Mouse (Mus musculus) heart, embryonic 16.5 days (tissue): ENCODE data around the gene Plxna4. TPM values are rescaled to one million over a fixed set of nuclear protein-coding genes. Genes with fewer than 3 reads are reported as not detected.

Experiments
- ATAC-seq: fragments of 200-750 bp; cut with Nextera tagmentation; replicated peaks from 2 replicates; pipeline ENCODE4 v1.8.0; 2017; ENCODE audit warnings: moderate number of reproducible peaks; ENCODE audit not compliant: insufficient read depth, low FRiP score; ENCODE audit errors: extremely low read depth
- H3K27ac ChIP-seq: fragments of 300-500 bp; sonication (generic); 2 replicates; pipeline ENCODE4 v1.5.1; 2014; ENCODE audit warnings: mild to moderate bottlenecking, low read length, control low read depth, moderate library complexity
- H3K27me3 ChIP-seq: fragments of 300-500 bp; sonication (generic); 2 replicates; pipeline ENCODE4 v1.6.1; 2014; ENCODE audit warnings: low read length, mixed read lengths; ENCODE audit not compliant: control insufficient read depth, insufficient read depth
- H3K36me3 ChIP-seq: fragments of 300-500 bp; sonication (generic); 2 replicates; pipeline ENCODE4 v1.6.1; 2014; ENCODE audit not compliant: control insufficient read depth, insufficient read depth
- H3K4me1 ChIP-seq: fragments of 300-500 bp; sonication (generic); 2 replicates; pipeline ENCODE4 v1.6.1; 2014; ENCODE audit warnings: low read length, mixed read lengths; ENCODE audit not compliant: control insufficient read depth, insufficient read depth
- H3K4me2 ChIP-seq: fragments of 300-500 bp; sonication (generic); 2 replicates; pipeline ENCODE4 v1.6.1; 2014; ENCODE audit warnings: low read depth, mild to moderate bottlenecking, control low read depth, low read length
- H3K4me3 ChIP-seq: fragments of 300-500 bp; sonication (generic); 2 replicates; pipeline ENCODE4 v1.5.1; 2014; ENCODE audit warnings: mild to moderate bottlenecking, control low read depth, low read length
- H3K9ac ChIP-seq: fragments of 300-500 bp; sonication (generic); 2 replicates; pipeline ENCODE4 v1.6.1; 2014; ENCODE audit warnings: low read length, control low read depth
- H3K9me3 ChIP-seq: fragments of 300-500 bp; sonication (generic); replicated peaks from 2 replicates; pipeline ENCODE4 v1.6.1; 2016; ENCODE audit warnings: low read length; ENCODE audit not compliant: control insufficient read depth
- WGBS: fragments of 180-500 bp; shearing (Covaris S2); extraction: QIAGEN DNeasy Blood & Tissue Kit; methylation state at CpG from one replicate; pipeline ENCODE4 v1.1.7; 2014; 5-methylcytosine and 5-hydroxymethylcytosine counted together
- polyA plus RNA-seq: library from polyadenylated mRNA; unstranded; fragments of >200 nt; fragmentation: Nextera tagmentation; extraction: Ambion mirVana; gene quantifications from 2 replicates; pipeline ENCODE4 v1.2.1, GENCODE M21; 2015

The Plxna4 gene
- polyA plus RNA-seq, 1 experiment from 2014 or later: 3.7 TPM

DNA sequence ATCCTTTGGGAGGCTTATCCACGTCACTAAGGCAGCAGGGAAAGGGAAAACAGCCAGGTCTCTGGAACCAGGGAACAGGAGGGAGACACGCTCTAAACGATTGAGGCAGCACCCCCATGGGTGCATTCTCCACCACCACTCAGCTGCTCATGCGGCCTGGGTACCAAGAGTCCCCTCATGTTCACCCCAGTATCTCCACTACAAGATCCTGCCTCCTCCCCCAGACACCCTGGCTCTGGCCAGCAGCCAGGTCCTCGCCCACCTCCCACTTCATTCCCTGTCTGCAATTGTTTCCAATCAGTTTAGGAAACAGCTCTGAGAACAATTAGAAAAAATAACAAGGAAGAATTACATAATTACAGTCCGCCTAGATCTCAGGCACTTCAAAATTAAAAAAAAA, 150.8 kb downstream of the Plxna4 start:
- no peak overlapping the region for H3K4me2 ChIP-seq
- no peaks in the 10 kb centered on the region for H3K9me3 ChIP-seq
- no peak for ATAC-seq
- no peak overlapping the region for H3K4me3 ChIP-seq
- 31% methylated on average over 6 of the region's 6 CpGs for WGBS
- no peaks in the 10 kb centered on the region for H3K27me3 ChIP-seq
- H3K9ac ChIP-seq: peak overlapping the region; percentile 49
- H3K36me3 ChIP-seq: no peaks in the 10 kb centered on the region
- H3K27ac ChIP-seq: peak overlapping the region; percentile 63
- H3K4me1 ChIP-seq: peaks cover 26% of the 10 kb centered on the region

DNA sequence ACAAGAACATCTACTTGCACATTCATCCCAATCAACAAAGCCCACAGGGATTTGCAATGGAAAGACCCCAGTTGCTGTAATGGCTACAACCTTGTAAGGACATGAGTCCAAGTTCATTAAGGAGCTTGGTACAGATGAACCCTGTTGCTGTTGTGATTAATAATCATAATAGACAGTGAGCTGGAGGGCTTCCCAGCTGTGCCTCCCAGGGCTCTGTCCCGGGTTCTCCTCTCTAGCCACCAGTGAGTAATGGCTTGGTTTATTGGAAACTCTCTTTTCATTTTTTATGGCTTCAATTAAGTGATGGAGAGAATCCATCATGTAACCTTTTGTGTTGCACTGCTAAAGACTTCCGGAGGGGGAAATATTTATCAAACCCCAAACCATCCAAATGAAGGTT, 164.9 kb downstream of the Plxna4 start:
- Histone ChIP-seq H3K27ac (no peak overlapping the region), H3K36me3 (no peaks in the 10 kb centered on the region), H3K4me2 (no peak overlapping the region), H3K9ac (no peak overlapping the region), H3K9me3 (no peaks in the 10 kb centered on the region), H3K4me1 (peaks cover 5% of the 10 kb centered on the region; the same call in 1 of the 2 replicates), H3K4me3 (no peak overlapping the region), H3K27me3 (no peaks in the 10 kb centered on the region)
- WGBS: 72% methylated on average over 2 of the region's 2 CpGs
- no peak for ATAC-seq

DNA sequence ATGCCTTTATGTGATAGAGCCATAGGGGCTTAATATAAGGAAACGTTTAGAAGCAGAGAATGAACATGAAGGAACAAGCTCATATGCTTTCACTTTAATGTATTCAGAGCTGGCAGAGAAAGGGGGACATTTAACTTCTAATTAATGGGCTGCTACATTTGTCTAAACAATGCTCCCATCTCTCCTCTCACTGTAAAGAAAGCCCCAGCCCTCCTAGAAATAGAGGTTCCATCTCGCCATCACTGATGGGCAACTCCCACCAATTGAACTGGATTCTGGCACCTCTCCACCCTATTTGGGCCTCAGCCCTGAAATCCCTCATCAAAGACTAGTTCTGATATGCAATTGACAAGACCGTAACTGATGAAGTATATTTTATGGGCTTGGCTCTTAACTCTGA, 167.4 kb downstream of the Plxna4 start:
- Histone ChIP-seq H3K4me2 (no peak overlapping the region), H3K36me3 (no peaks in the 10 kb centered on the region), H3K27ac (no peak overlapping the region), H3K4me1 (peaks cover 9% of the 10 kb centered on the region; the same call in 1 of the 2 replicates), H3K9me3 (no peaks in the 10 kb centered on the region), H3K27me3 (no peaks in the 10 kb centered on the region), H3K4me3 (no peak overlapping the region), H3K9ac (no peak overlapping the region)
- ATAC-seq: no peak
- 73% methylated on average over 3 of the region's 3 CpGs for WGBS

DNA sequence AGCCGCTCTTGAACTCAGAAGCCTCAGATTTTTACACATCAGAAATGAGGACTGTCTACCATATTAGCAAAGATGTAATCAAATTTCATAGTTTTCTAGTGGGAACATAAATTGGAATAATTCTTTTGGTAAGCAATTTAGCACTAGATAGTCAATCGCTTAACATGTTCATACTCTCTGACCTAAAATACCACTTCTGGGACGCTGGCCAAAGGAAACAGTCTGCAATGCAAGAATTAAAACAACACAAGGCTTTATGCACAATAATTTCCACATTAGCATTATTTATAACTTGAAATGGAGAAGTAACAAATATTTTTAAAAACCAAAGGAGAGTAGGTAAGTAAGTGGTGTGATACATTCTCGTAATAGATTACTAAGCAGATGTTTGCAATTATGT, 170.6 kb downstream of the Plxna4 start:
- Histone ChIP-seq H3K9me3 (no peaks in the 10 kb centered on the region), H3K4me1 (peaks cover 9% of the 10 kb centered on the region; the same call in 1 of the 2 replicates), H3K4me2 (no peak overlapping the region), H3K4me3 (no peak overlapping the region), H3K27me3 (no peaks in the 10 kb centered on the region), H3K27ac (no peak overlapping the region), H3K36me3 (no peaks in the 10 kb centered on the region), H3K9ac (no peak overlapping the region)
- ATAC-seq: no peak
- 69% methylated on average over 4 of the region's 4 CpGs for WGBS

- ATAC-seq: no peak
- Histone ChIP-seq H3K27ac (no peak overlapping the region), H3K4me2 (no peak overlapping the region)
Measured at GRCm38 (mm10) chr6:32411325-32411724, 176.7 kb downstream of the Plxna4 start.

DNA sequence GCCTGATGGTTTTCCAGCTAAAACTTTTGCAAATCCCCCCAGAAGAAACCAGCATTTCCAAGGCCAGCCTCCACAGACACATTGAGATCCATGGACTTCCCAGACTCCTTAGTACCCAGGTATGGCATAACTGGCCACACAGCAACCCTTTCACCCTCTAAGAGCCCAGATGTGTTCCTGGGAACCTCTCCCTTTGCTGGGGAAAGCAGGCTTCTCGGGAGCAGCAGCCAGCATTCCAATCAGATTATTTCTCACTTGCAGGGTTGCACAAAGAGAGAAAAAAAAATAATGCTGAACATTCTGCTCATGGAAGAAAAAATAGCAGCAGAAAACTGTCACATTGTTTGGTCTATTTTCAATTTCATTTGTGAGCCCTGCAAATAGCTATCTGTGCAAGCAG, 178.4 kb downstream of the Plxna4 start:
- Histone ChIP-seq H3K4me1 (peaks cover 14% of the 10 kb centered on the region), H3K4me3 (no peak overlapping the region), H3K36me3 (no peaks in the 10 kb centered on the region), H3K9me3 (no peaks in the 10 kb centered on the region), H3K27ac (no peak overlapping the region), H3K9ac (no peak overlapping the region), H3K27me3 (no peaks in the 10 kb centered on the region), H3K4me2 (no peak overlapping the region)
- WGBS: 13% methylated on average over 1 of the region's 1 CpGs
- ATAC-seq: no peak

More at GRCm38 (mm10) chr6:32411325-32411724, 176.7 kb downstream of the Plxna4 start:
- 76% methylated on average over 5 of the region's 5 CpGs for WGBS
- no peak overlapping the region for H3K4me3 ChIP-seq
- no peaks in the 10 kb centered on the region for H3K9me3 ChIP-seq
- H3K27me3 ChIP-seq: no peaks in the 10 kb centered on the region
- no peaks in the 10 kb centered on the region for H3K36me3 ChIP-seq
- H3K9ac ChIP-seq: no peak overlapping the region
- peaks cover 14% of the 10 kb centered on the region for H3K4me1 ChIP-seq

- no peak overlapping the region for H3K9ac ChIP-seq
- WGBS: 71% methylated on average over 8 of the region's 8 CpGs
- no peaks in the 10 kb centered on the region for H3K9me3 ChIP-seq
- no peak overlapping the region for H3K4me3 ChIP-seq
- H3K4me1 ChIP-seq: peaks cover 14% of the 10 kb centered on the region
- no peaks in the 10 kb centered on the region for H3K27me3 ChIP-seq
- H3K27ac ChIP-seq: no peak overlapping the region
- no peaks in the 10 kb centered on the region for H3K36me3 ChIP-seq
- ATAC-seq: no peak
- H3K4me2 ChIP-seq: no peak overlapping the region
Measured at GRCm38 (mm10) chr6:32407574-32408185, 180.3 kb downstream of the Plxna4 start.

- Histone ChIP-seq H3K9me3 (no peaks in the 10 kb centered on the region), H3K36me3 (no peaks in the 10 kb centered on the region), H3K27ac (no peak overlapping the region), H3K9ac (no peak overlapping the region), H3K27me3 (no peaks in the 10 kb centered on the region), H3K4me3 (no peak overlapping the region), H3K4me2 (no peak overlapping the region), H3K4me1 (peaks cover 14% of the 10 kb centered on the region)
- WGBS: 88% methylated on average over 20 of the region's 20 CpGs
- no peak for ATAC-seq
Measured at GRCm38 (mm10) chr6:32406316-32407095, 181.5 kb downstream of the Plxna4 start.

GRCm38 (mm10) chr6:32402560-32403235, 185.3 kb downstream of the Plxna4 start:
- H3K4me1 ChIP-seq: peaks cover 7% of the 10 kb centered on the region
- H3K4me3 ChIP-seq: no peak overlapping the region
- H3K36me3 ChIP-seq: no peaks in the 10 kb centered on the region
- H3K9ac ChIP-seq: no peak overlapping the region
- no peak overlapping the region for H3K4me2 ChIP-seq
- no peaks in the 10 kb centered on the region for H3K27me3 ChIP-seq
- no peak overlapping the region for H3K27ac ChIP-seq
- no peaks in the 10 kb centered on the region for H3K9me3 ChIP-seq
- 79% methylated on average over 3 of the region's 3 CpGs for WGBS
- no peak for ATAC-seq
